Mouse (Mus musculus): ENCODE results near the gene Gngt2.

DNA sequence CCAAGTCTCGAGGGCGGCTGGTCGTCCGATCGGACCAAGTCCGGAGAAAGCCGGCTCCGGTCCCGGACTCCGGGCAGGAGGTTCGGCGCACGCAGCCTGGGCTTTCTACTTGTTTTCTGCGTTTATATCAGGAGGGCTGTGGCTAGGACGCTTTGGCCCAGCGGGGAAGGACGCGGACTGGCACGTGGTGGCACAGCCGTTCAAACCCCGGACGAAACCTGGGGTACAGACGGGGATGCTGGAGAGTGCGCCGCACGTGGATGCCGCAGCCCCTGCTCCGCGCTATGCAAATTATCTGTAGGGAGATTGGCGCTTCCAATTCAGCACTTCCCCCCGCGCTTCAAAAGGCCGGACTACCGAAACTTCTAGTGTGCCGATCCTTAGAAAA lies 22.4 kb downstream of the Gngt2 start:
- TF ChIP-seq MAX (IDR thresholded peaks at IDR 0.05) (peak; percentile 97), CEBPB (IDR thresholded peaks at IDR 0.05; ENCODE audit: low read depth) (no peak), CTCF (IDR thresholded peaks at IDR 0.05; ENCODE audit: control insufficient read depth, insufficient read depth, insufficient read length) (no peak)

Data from C2C12 (cell line).